Mouse (Mus musculus) ES-Bruce4 (cell line): ENCODE data around the gene Lmo7. TPM values are rescaled to one million over a fixed set of nuclear protein-coding genes. Genes with fewer than 3 reads are reported as not detected.

Experiments
- H3K27ac ChIP-seq: 2 replicates; pipeline ENCODE4 v1.5.1; 2012; ENCODE audit warnings: low read length, inconsistent platforms; ENCODE audit not compliant: insufficient read depth
- H3K27me3 ChIP-seq: 2 replicates; pipeline ENCODE4 v1.6.1; 2012; ENCODE audit warnings: mild to moderate bottlenecking, low read length, inconsistent platforms; ENCODE audit not compliant: control insufficient read depth, poor library complexity, insufficient read depth, severe bottlenecking
- H3K36me3 ChIP-seq: 2 replicates; pipeline ENCODE4 v1.6.1; 2012; ENCODE audit warnings: inconsistent platforms, mild to moderate bottlenecking, low read length, moderate library complexity; ENCODE audit not compliant: control insufficient read depth, poor library complexity, insufficient read depth, severe bottlenecking
- H3K4me1 ChIP-seq: one replicate; pipeline ENCODE4 v1.8.1; 2011; ENCODE audit warnings: low read length; ENCODE audit not compliant: control insufficient read depth, insufficient read depth
- H3K4me3 ChIP-seq: 2 replicates; pipeline ENCODE4 v1.5.1; 2011; ENCODE audit warnings: low read depth, mild to moderate bottlenecking, low read length
- H3K9ac ChIP-seq: 2 replicates; pipeline ENCODE4 v1.6.1; 2012; ENCODE audit warnings: low read depth, mild to moderate bottlenecking, inconsistent platforms; ENCODE audit not compliant: poor library complexity, severe bottlenecking
- H3K9me3 ChIP-seq: replicated peaks from 2 replicates; pipeline ENCODE4 v1.6.1; 2012; ENCODE audit warnings: mild to moderate bottlenecking, low read length, inconsistent platforms; ENCODE audit not compliant: control insufficient read depth, poor library complexity, insufficient read depth, severe bottlenecking
- CTCF ChIP-seq: IDR thresholded peaks from one replicate; pipeline ENCODE4 v1.8.1; 2011; ENCODE audit warnings: low read depth, low read length
- EP300 ChIP-seq: IDR thresholded peaks from 2 replicates; pipeline ENCODE4 v1.6.1; 2011; ENCODE audit warnings: low read depth, low read length; ENCODE audit not compliant: insufficient read depth
- POLR2A ChIP-seq: IDR thresholded peaks from one replicate; pipeline ENCODE4 v1.8.1; 2011; ENCODE audit warnings: low read length; ENCODE audit not compliant: insufficient read depth
- polyA plus RNA-seq: library from polyadenylated mRNA; stranded (reverse); fragments of >200 nt; gene quantifications from 2 replicates; pipeline ENCODE4 v1.2.4, GENCODE M21; 2011; ENCODE audit warnings: low read depth; ENCODE audit not compliant: missing spikeins, insufficient read depth, insufficient read length

Gene Lmo7
- polyA plus RNA-seq, 1 experiment, result 28.2 TPM

GRCm38 (mm10) chr14:101869145-101869544 lies 139.4 kb downstream of the Lmo7 start:
- H3K27ac ChIP-seq, result no peak overlapping the region
- no peak overlapping the region for H3K4me3 ChIP-seq
- H3K4me1 ChIP-seq, result no peaks in the 10 kb centered on the region
- H3K9ac ChIP-seq, result no peak overlapping the region
- H3K9me3 ChIP-seq, result no peaks in the 10 kb centered on the region
- TF ChIP-seq EP300, result no peak
- no peak for TF ChIP-seq POLR2A
- no peak for TF ChIP-seq CTCF
- H3K36me3 ChIP-seq, result no peaks in the 10 kb centered on the region
- no peaks in the 10 kb centered on the region for H3K27me3 ChIP-seq

GRCm38 (mm10) chr14:101869661-101870060 lies 139.9 kb downstream of the Lmo7 start:
- no peaks in the 10 kb centered on the region for H3K36me3 ChIP-seq
- no peak overlapping the region for H3K27ac ChIP-seq

GRCm38 (mm10) chr14:101870171-101870902 lies 140.6 kb downstream of the Lmo7 start:
- no peak overlapping the region for H3K4me3 ChIP-seq
- no peaks in the 10 kb centered on the region for H3K27me3 ChIP-seq
- H3K36me3 ChIP-seq, result no peaks in the 10 kb centered on the region
- no peaks in the 10 kb centered on the region for H3K9me3 ChIP-seq
- no peak for TF ChIP-seq POLR2A
- no peak for TF ChIP-seq CTCF
- no peak for TF ChIP-seq EP300
- no peak overlapping the region for H3K27ac ChIP-seq
- H3K9ac ChIP-seq, result no peak overlapping the region
- no peaks in the 10 kb centered on the region for H3K4me1 ChIP-seq

More at GRCm38 (mm10) chr14:101869661-101870060, 139.9 kb downstream of the Lmo7 start:
- H3K9ac ChIP-seq, result no peak overlapping the region
- H3K4me1 ChIP-seq, result no peaks in the 10 kb centered on the region
- TF ChIP-seq POLR2A (no peak), CTCF (no peak), EP300 (no peak)
- no peak overlapping the region for H3K4me3 ChIP-seq
- no peaks in the 10 kb centered on the region for H3K27me3 ChIP-seq
- H3K9me3 ChIP-seq, result no peaks in the 10 kb centered on the region

DNA sequence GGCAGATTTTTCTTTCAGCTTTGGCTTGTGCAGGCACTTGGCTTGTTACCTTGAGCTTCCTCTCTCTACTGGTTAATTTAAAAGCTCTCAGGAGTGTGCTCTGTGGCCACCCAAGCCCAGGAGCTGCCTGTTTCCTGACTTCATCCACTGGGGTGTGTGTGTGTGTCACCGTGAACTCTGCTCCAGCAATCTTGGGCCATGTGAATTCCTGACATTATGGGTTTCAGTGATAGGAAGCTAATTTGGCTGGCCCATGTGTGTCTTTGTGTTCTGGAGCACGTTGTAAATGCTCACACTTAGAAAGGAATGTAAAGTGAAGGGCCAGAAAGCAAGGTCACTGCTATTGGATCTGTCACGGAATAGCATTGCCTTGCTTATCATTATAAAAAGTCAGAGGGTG lies 143.1 kb downstream of the Lmo7 start:
- no peaks in the 10 kb centered on the region for H3K36me3 ChIP-seq
- H3K4me1 ChIP-seq, result no peaks in the 10 kb centered on the region
- no peak for TF ChIP-seq CTCF
- no peak overlapping the region for H3K4me3 ChIP-seq
- no peaks in the 10 kb centered on the region for H3K27me3 ChIP-seq
- no peak overlapping the region for H3K9ac ChIP-seq
- no peak overlapping the region for H3K27ac ChIP-seq
- no peaks in the 10 kb centered on the region for H3K9me3 ChIP-seq

DNA sequence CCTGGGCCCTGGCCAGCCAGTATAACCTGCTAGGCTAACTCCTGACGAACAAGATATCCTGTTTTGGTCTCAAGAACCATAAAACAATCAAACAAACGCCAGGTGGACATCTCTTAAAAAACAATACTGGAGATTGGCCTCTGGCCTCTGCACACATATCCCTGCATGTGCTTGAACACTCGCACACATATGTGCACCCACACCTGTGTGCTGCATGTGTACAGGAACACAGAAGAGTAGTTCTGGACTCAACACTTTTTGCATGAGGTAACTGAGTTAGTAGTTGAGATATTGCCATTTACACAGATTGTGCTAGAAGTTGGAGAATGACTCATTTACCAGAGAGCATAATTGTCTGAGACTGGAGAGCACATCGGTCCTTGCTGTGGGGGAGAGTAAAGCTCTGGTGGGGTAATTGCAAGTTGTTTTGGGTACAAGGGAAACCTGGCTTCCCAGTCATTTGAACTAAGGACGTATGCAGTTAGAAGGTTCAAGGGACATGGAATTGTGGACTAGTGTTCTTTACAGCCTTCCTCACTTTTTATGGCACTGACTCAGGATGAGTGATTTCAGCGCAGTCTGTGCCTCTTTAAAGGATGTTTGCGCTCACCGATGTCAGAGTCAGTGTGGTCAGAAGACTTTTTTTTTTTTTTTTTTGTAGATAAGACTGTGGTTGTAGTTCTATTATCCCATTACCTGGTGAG lies 148.7 kb downstream of the Lmo7 start:
- no peak overlapping the region for H3K27ac ChIP-seq
- H3K27me3 ChIP-seq, result no peaks in the 10 kb centered on the region
- H3K4me3 ChIP-seq, result no peak overlapping the region
- H3K36me3 ChIP-seq, result no peaks in the 10 kb centered on the region
- H3K9me3 ChIP-seq, result no peaks in the 10 kb centered on the region
- peaks cover 1% of the 10 kb centered on the region for H3K4me1 ChIP-seq
- TF ChIP-seq POLR2A, result no peak
- no peak for TF ChIP-seq CTCF
- no peak for TF ChIP-seq EP300
- no peak overlapping the region for H3K9ac ChIP-seq

- Histone ChIP-seq H3K27ac (no peak overlapping the region), H3K36me3 (no peaks in the 10 kb centered on the region), H3K27me3 (no peaks in the 10 kb centered on the region), H3K4me1 (peaks cover 1% of the 10 kb centered on the region), H3K4me3 (no peak overlapping the region), H3K9ac (no peak overlapping the region), H3K9me3 (no peaks in the 10 kb centered on the region)
- TF ChIP-seq POLR2A, result no peak
- TF ChIP-seq CTCF, result no peak
- no peak for TF ChIP-seq EP300
Measured at GRCm38 (mm10) chr14:101879050-101879694, 149.4 kb downstream of the Lmo7 start.
